In the genomic region with DNA sequence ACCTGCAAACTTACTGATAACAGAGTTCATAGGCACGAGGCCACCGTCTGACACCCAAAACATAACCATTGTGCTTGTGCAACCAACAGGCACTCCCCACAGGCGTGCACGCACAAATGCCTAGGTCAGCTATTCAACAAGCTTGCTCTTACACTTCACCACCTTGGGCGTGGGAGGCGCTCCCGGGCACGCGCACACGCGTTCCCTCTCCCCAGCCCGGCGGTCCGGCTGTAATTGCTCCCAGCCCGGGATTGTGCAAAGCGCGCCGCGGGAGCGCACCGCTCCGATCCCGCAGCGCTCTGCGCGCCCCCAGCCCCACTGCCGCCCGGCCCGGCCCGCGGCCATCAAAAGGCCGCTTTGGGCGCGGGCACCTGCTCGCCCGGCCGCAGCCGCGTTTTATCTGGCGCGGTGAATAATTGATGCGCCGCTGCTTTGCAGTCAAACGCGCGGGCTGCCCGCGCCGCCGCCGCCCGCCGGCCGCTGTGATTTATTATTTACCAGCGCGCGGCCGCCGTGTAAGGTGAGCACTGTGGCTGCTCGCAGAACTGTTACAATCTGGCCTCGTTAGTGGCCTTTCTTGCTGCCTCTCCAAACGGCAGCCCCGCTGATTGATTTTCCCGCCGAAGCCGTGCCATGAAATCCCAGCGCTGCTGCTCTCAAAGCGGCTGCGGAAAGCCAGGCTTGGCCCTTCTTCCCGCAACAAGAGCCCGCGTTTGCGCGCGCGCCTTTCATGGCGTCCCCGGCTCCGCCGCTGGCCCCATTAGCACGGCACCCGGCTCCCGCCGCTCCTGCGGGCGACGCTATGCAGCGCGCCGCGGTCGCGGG, we compare ENCODE assay signal across 8 mouse cellular contexts.
DNase-seq lines count a peak whose midpoint lies in the region; ATAC-seq lines count a peak whose summit lies in the region.

No protein-coding gene starts in this region.

- peak overlapping the region; percentile 68 for H3K4me3 ChIP-seq in heart, embryonic 11.5 days (ENCODE audit: low read depth, low read length)
- H3K4me3 ChIP-seq in brown adipose tissue, adult 24 weeks (ENCODE audit: insufficient read depth, low read depth, low read length) = peak overlapping the region; percentile 36
- peak overlapping the region; percentile 52 for H3K4me3 ChIP-seq in heart, embryonic 16.5 days (ENCODE audit: low read length)
- peak overlapping the region; percentile 59 for H3K4me3 ChIP-seq in limb, embryonic 15.5 days
- peak overlapping the region; percentile 55 for H3K4me3 ChIP-seq in neural tube, embryonic 14.5 days (ENCODE audit: low read depth, low read length)

- 0 out of 2 replicates have a peak, but pooled peaks have one; percentile 39 for ATAC-seq in heart, embryonic 11.5 days (replicated peaks; ENCODE audit: insufficient number of reproducible peaks, low FRiP score, low TSS enrichment)
- peak; percentile 45; the same call in 1 of the 2 replicates for ATAC-seq in heart, embryonic 16.5 days (replicated peaks; ENCODE audit: extremely low read depth, insufficient read depth, low FRiP score)
- ATAC-seq in limb, embryonic 15.5 days (ENCODE audit: insufficient number of reproducible peaks, low FRiP score, low TSS enrichment, low read depth) = no peak
- ATAC-seq in neural tube, embryonic 14.5 days (ENCODE audit: low read depth) = peak; percentile 89
- ATAC-seq in megakaryocyte, adult 5-6 weeks (ENCODE audit: poor library complexity, severe bottlenecking) = no peak

- intact Hi-C loops in heart, postnatal 25 days (cut with DNase I) = no loop called here

- no peaks in the 10 kb centered on the region for H3K9me3 ChIP-seq in heart, embryonic 11.5 days (replicated peaks; ENCODE audit: control insufficient read depth, low read length)
- H3K9me3 ChIP-seq in heart, embryonic 16.5 days (replicated peaks; ENCODE audit: control insufficient read depth, low read length) = no peaks in the 10 kb centered on the region
- H3K9me3 ChIP-seq in limb, embryonic 15.5 days = no peaks in the 10 kb centered on the region
- no peaks in the 10 kb centered on the region for H3K9me3 ChIP-seq in neural tube, embryonic 14.5 days (ENCODE audit: control insufficient read depth, low read length)

- H3K27ac ChIP-seq in heart, embryonic 11.5 days (ENCODE audit: low read depth, low read length) = no peak overlapping the region
- H3K27ac ChIP-seq in brown adipose tissue, adult 24 weeks (replicated peaks; ENCODE audit: low read depth, low read length) = no peak overlapping the region
- H3K27ac ChIP-seq in heart, embryonic 16.5 days (ENCODE audit: low read length) = no peak overlapping the region
- H3K27ac ChIP-seq in limb, embryonic 15.5 days = no peak overlapping the region
- peak overlapping the region; percentile 69 for H3K27ac ChIP-seq in neural tube, embryonic 14.5 days (ENCODE audit: low read depth, low read length)

- H3K36me3 ChIP-seq in heart, embryonic 11.5 days (ENCODE audit: control insufficient read depth, insufficient read depth, low read length) = no peaks in the 10 kb centered on the region
- H3K36me3 ChIP-seq in heart, embryonic 16.5 days (ENCODE audit: control insufficient read depth, insufficient read depth) = no peaks in the 10 kb centered on the region
- no peaks in the 10 kb centered on the region for H3K36me3 ChIP-seq in limb, embryonic 15.5 days
- no peaks in the 10 kb centered on the region for H3K36me3 ChIP-seq in neural tube, embryonic 14.5 days (ENCODE audit: control insufficient read depth, insufficient read depth, low read length)

- no peak for DNase-seq in heart, postnatal 25 days (ENCODE audit: low spot score)
- DNase-seq in adipocyte (ENCODE audit: low spot score) = no peak

- H3K4me1 ChIP-seq in heart, embryonic 11.5 days (ENCODE audit: control insufficient read depth, insufficient read depth, low read length) = 0 out of 2 replicates have a peak, but pooled peaks cover 3% of the 10 kb centered on the region
- H3K4me1 ChIP-seq in brown adipose tissue, adult 24 weeks (ENCODE audit: control insufficient read depth, insufficient read depth, insufficient read length, low read length) = no peaks in the 10 kb centered on the region
- peaks cover 5% of the 10 kb centered on the region; the same call in 1 of the 2 replicates for H3K4me1 ChIP-seq in heart, embryonic 16.5 days (ENCODE audit: control insufficient read depth, insufficient read depth, low read length)
- peaks cover 14% of the 10 kb centered on the region for H3K4me1 ChIP-seq in limb, embryonic 15.5 days
- H3K4me1 ChIP-seq in neural tube, embryonic 14.5 days (ENCODE audit: control insufficient read depth, insufficient read depth, low read length) = peaks cover 3% of the 10 kb centered on the region; the same call in 1 of the 2 replicates

- peak overlapping the region; percentile 63; the same call in 1 of the 2 replicates for H3K9ac ChIP-seq in heart, embryonic 11.5 days (ENCODE audit: low read depth, low read length)
- peak overlapping the region; percentile 54 for H3K9ac ChIP-seq in heart, embryonic 16.5 days (ENCODE audit: low read length)
- H3K9ac ChIP-seq in limb, embryonic 15.5 days = peak overlapping the region; percentile 46
- peak overlapping the region; percentile 57 for H3K9ac ChIP-seq in neural tube, embryonic 14.5 days (replicated peaks; ENCODE audit: low read depth, low read length)

- peak overlapping the region; percentile 98 for H3K4me2 ChIP-seq in heart, embryonic 11.5 days
- H3K4me2 ChIP-seq in heart, embryonic 16.5 days (ENCODE audit: low read depth, low read length) = peak overlapping the region; percentile 80
- peak overlapping the region; percentile 100 for H3K4me2 ChIP-seq in limb, embryonic 15.5 days
- peak overlapping the region; percentile 94 for H3K4me2 ChIP-seq in neural tube, embryonic 14.5 days (ENCODE audit: low read depth, low read length)

- under 1% methylated on average over 92 of the region's 93 CpGs for WGBS in heart, embryonic 11.5 days (ENCODE audit: insufficient replicate concordance)
- WGBS in heart, embryonic 16.5 days = under 1% methylated on average over 93 of the region's 93 CpGs
- WGBS in limb, embryonic 15.5 days = under 1% methylated on average over 88 of the region's 93 CpGs
- under 1% methylated on average over 89 of the region's 93 CpGs for WGBS in neural tube, embryonic 14.5 days

- peaks cover 52% of the 10 kb centered on the region for H3K27me3 ChIP-seq in heart, embryonic 11.5 days (ENCODE audit: control insufficient read depth, insufficient read depth, low read length)
- H3K27me3 ChIP-seq in heart, embryonic 16.5 days (ENCODE audit: control insufficient read depth, insufficient read depth, low read length) = peaks cover 47% of the 10 kb centered on the region
- H3K27me3 ChIP-seq in limb, embryonic 15.5 days = peaks cover 56% of the 10 kb centered on the region
- 0 out of 2 replicates have a peak, but pooled peaks cover 5% of the 10 kb centered on the region for H3K27me3 ChIP-seq in neural tube, embryonic 14.5 days (ENCODE audit: control insufficient read depth, insufficient read depth, low read length)

Comparison
In these comparisons a context has a peak if more than half of its experiments do, and no peak if none do; other contexts are left out.
1. ATAC-seq: peak in heart, embryonic 11.5 days (single experiment), heart, embryonic 16.5 days (single experiment) and neural tube, embryonic 14.5 days (single experiment); none in limb, embryonic 15.5 days (single experiment) and megakaryocyte, adult 5-6 weeks (single experiment).
2. Peak in every context shown above with its lines, with median percentiles within 50 percentile points of each other: H3K4me2 ChIP-seq, H3K4me3 ChIP-seq and H3K9ac ChIP-seq.